Mouse (Mus musculus): ENCODE measurements around the gene Hivep3. TPM values are rescaled to one million over a fixed set of nuclear protein-coding genes. Genes with fewer than 3 reads are reported as not detected.
A peak's percentile ranks its signal among the peaks of the same experiment; 100 is the strongest.

Hivep3 gene
- polyA plus RNA-seq, 3 experiments from 2014 or later, result 9.1 to 39.1 (median 33.5) TPM

- ATAC-seq, result no peak
These were observed 294.1 kb downstream of the Hivep3 start for GRCm38 (mm10) chr4:120027671-120028070.

GRCm38 (mm10) chr4:120029937-120030336 is 296.4 kb downstream of the Hivep3 start:
- ATAC-seq, result no peak

GRCm38 (mm10) chr4:120032320-120032983 is 298.9 kb downstream of the Hivep3 start:
- ATAC-seq, result peak; percentile 65

- ATAC-seq, result peak; percentile 8
These were observed 299.4 kb downstream of the Hivep3 start for GRCm38 (mm10) chr4:120032984-120033355.

- ATAC-seq, result no peak
These were observed 302.7 kb downstream of the Hivep3 start for GRCm38 (mm10) chr4:120036294-120036693.

GRCm38 (mm10) chr4:120037007-120037406 is 303.4 kb downstream of the Hivep3 start:
- peak; percentile 12 for ATAC-seq

GRCm38 (mm10) chr4:120041520-120041919 is 307.9 kb downstream of the Hivep3 start:
- ATAC-seq, result peak; percentile 25

GRCm38 (mm10) chr4:120042480-120042879 is 308.9 kb downstream of the Hivep3 start:
- no peak for ATAC-seq

GRCm38 (mm10) chr4:120044612-120045011 is 311.0 kb downstream of the Hivep3 start:
- no peak for ATAC-seq

GRCm38 (mm10) chr4:120045131-120045537 is 311.6 kb downstream of the Hivep3 start:
- ATAC-seq, result no peak

GRCm38 (mm10) chr4:120045871-120046270 is 312.3 kb downstream of the Hivep3 start:
- ATAC-seq, result no peak

GRCm38 (mm10) chr4:120047060-120047459 is 313.5 kb downstream of the Hivep3 start:
- no peak for ATAC-seq

- ATAC-seq, result no peak
These were observed 314.7 kb downstream of the Hivep3 start for GRCm38 (mm10) chr4:120048274-120048673.

GRCm38 (mm10) chr4:120049857-120050256 is 316.3 kb downstream of the Hivep3 start:
- ATAC-seq, result no peak

- ATAC-seq, result no peak
These were observed 318.9 kb downstream of the Hivep3 start for GRCm38 (mm10) chr4:120052481-120052880.

GRCm38 (mm10) chr4:120053026-120054005 is 319.7 kb downstream of the Hivep3 start:
- ATAC-seq, result peak; percentile 60

GRCm38 (mm10) chr4:120054145-120054544 is 320.6 kb downstream of the Hivep3 start:
- ATAC-seq, result no peak

GRCm38 (mm10) chr4:120056451-120056850 is 322.9 kb downstream of the Hivep3 start:
- ATAC-seq, result no peak

GRCm38 (mm10) chr4:120057529-120057928 is 323.9 kb downstream of the Hivep3 start:
- ATAC-seq, result no peak

- ATAC-seq, result no peak
These were observed 324.6 kb downstream of the Hivep3 start for GRCm38 (mm10) chr4:120058157-120058556.

- ATAC-seq, result peak; percentile 10
These were observed 325.2 kb downstream of the Hivep3 start for GRCm38 (mm10) chr4:120058794-120059193.

GRCm38 (mm10) chr4:120061727-120062126 is 328.1 kb downstream of the Hivep3 start:
- no peak for ATAC-seq

GRCm38 (mm10) chr4:120062198-120062597 is 328.6 kb downstream of the Hivep3 start:
- ATAC-seq, result no peak

GRCm38 (mm10) chr4:120062754-120063153 is 329.2 kb downstream of the Hivep3 start:
- ATAC-seq, result no peak

Measured in inflammation-experienced regulatory T-cells, adult 6 months (primary cell).